Mouse (Mus musculus): Measurements from ENCODE around the gene Wwp2.

Wwp2 gene

DNA sequence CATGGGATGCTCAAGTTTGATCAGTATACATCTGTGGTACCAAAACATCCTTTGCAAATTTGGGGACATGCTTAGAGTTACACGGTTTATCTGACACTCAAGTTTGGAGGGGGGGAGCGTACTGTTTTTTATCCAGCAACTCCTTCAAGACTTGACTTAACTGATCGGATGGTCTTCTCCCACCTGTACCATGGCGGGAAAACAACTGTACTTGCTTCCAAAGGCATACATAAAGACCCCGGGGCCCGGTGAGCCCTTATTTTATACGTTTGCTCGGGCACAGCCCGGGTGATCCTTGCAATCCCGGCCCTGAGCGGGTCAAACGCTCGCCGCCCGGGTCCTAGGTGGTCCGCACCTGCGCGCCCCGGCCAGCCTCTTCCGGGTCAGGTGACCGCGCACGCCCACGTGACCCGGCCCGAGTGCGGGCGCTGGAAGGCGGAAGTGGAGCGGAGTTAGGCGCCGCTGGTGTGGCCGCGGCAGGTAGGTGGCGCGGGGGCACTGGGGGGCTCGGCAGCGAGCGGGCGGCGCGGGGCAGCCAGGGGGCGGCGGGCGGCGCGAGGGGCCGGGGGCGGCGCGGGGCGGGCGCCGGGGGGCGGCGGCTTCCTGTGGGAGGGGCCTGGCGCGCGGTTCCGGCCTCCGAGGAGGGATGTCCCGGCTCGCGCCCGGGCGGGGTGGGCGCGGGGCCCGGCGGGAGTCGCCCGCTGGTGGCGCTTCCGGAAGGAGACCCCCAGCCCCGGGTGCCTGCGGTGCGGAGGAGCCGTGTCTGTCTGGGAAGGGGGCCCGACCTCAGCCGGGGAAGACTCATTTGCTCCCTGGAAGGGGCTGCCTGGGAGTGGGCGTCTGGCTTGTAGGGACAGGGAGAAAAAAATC lies at the start of gene Wwp2:
Gene Wwp2, plus strand, starts transcription at position 404 of the 870 bp plus-strand sequence.
- DNase-seq (ENCODE audit: low read depth) = peak; percentile 87

- peak; percentile 79 for DNase-seq (ENCODE audit: low read depth)
Observed at GRCm38 (mm10) chr8:107386642-107387041, 49.5 kb upstream of the Wwp2 start.

DNA sequence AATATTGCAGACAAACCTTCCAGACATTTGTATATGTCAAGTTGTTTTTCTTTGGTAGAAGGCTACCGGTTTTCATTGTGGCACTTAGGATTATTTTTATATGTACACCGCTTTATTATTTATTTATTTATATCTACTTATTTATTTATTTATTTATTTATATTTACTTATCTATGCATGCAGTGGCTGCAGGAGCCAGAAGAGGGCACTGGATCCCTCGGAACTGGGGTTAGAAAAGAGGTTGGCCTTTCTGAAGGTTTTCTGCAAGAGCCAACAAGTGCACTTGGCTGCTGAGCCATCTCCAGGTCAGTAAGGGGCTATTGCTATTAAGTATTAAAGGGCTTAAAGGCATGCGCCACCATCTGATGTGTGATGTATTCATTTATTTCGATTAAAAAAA lies 48.3 kb upstream of the Wwp2 start:
- DNase-seq (ENCODE audit: low read depth) = peak; percentile 55

- DNase-seq (ENCODE audit: low read depth) = no peak
Observed at GRCm38 (mm10) chr8:107389557-107389956, 46.6 kb upstream of the Wwp2 start.

DNA sequence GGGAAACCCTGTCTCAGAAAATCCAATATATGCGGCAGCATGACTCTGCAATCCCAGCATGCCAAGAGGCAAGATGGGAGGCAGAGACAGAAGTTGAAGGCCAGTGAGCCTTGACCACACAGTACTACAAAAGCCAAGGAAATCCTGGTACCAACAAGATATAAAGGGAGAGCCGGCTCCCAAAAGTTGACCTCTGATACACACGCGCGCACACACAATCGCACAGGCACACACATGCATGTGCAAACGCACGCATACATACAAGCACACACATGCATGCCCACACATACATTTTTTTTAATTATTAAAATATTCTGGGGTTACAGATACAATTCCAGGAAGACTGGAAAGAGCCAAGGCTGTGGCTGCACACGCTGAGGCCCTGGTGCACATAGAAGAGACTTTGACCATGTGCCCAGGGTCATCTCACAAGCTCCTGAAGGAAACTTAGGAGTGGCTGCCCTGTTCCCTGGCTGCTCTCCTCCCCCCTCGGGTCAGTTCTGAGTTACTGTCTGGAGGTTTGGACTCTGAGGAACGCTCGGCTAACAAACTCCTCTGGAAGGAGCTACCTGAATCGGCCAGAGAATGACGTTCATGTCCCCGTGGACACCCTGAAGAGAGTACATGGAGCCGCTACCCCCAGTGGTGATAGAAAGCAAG lies 45.6 kb upstream of the Wwp2 start:
- DNase-seq (ENCODE audit: low read depth) = no peak

GRCm38 (mm10) chr8:107391136-107391516 lies 45.0 kb upstream of the Wwp2 start:
- DNase-seq (ENCODE audit: low read depth) = no peak

- no peak for DNase-seq (ENCODE audit: low read depth)
Observed at GRCm38 (mm10) chr8:107395397-107395796, 40.8 kb upstream of the Wwp2 start.

DNA sequence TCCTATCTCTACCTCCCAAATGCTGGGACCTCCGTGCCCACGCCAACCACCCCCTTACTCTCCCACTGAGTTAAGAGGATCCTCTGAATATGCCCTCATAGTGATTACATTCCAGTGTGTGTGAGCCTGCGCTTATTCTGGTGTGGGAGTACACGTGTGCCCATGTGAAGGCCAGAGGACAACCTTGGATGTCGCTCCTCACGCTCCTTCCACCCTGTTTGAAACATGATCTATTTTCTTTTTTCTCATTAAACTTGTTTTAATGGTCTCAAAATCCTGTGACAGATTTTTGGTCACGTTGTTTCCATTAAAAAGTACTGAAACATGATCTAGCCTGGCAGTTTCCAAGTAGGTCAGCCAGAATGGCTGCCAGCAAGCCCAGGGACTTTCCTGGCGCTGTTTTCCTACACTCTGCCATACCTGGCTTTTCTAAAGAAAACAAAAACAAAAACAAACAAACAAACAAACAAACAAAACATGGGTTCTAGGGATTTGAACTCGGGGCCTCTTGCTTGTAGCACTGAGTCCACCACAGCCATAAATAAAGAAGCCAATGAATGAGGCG lies 40.0 kb upstream of the Wwp2 start:
- no peak for DNase-seq (ENCODE audit: low read depth)

GRCm38 (mm10) chr8:107397665-107398064 lies 38.5 kb upstream of the Wwp2 start:
- no peak for DNase-seq (ENCODE audit: low read depth)

- no peak for DNase-seq (ENCODE audit: low read depth)
Observed at GRCm38 (mm10) chr8:107399495-107399894, 36.7 kb upstream of the Wwp2 start.

DNA sequence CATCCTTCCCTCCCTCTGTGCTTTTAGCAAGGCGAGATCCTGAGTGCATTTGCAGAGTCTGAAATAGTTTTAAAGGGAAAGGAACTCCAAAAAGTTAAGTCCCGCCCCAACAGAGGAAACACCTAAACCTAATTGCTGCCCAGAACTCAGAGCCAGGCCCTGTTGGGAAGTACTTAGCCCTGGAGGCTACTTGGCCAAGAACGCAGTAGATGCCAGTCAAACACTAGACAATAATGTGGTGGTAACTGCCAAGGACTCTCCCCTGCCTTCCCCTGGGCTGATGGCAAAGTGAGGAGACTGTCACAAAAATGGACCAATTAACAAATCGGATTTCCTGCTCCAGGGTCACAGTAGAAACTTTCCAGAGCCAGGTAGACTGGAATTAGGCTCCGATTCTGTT lies 34.3 kb upstream of the Wwp2 start:
- no peak for DNase-seq (ENCODE audit: low read depth)

DNA sequence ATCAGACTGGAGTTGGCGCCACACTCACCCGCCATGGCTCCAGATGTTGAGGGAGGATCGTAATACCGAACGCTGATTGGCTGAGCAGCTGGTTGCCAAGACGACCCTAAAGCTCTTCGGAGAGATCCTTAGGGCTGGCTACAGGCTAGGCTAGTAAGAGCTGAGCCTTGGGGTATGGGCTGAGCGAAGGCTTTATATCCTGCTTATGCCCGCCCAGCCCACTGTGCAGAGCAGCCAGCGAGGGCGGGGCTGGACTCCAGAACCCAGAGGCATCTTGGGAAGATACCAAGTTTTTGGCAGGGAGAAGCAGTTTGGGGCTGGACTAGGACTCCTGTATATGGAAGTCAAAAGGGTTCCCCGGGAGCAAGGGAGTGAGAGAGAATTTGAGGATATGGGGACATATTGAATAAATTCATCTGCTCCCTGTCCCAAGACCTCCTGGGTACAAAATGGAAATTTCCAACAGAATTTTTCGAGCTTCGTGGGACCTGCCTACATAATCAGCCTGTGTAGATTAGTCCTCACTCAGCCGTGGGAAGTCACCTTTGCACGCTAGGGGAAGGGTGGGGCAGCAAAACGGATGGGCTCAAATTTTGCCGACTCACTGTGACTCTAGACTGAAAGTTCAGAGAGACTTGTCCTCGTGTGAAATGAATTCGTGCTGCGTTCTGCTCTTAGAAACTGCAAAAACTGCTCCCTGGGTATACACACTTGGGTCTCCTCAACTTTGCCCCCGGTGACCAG lies 33.0 kb upstream of the Wwp2 start, which contains the start of gene Nqo1:
Gene Nqo1, minus strand, starts transcription at position 169 of the 744 bp plus-strand sequence.
- peak; percentile 74 for DNase-seq (ENCODE audit: low read depth)

- no peak for DNase-seq (ENCODE audit: low read depth)
Observed at GRCm38 (mm10) chr8:107404057-107404456, 32.1 kb upstream of the Wwp2 start.

DNA sequence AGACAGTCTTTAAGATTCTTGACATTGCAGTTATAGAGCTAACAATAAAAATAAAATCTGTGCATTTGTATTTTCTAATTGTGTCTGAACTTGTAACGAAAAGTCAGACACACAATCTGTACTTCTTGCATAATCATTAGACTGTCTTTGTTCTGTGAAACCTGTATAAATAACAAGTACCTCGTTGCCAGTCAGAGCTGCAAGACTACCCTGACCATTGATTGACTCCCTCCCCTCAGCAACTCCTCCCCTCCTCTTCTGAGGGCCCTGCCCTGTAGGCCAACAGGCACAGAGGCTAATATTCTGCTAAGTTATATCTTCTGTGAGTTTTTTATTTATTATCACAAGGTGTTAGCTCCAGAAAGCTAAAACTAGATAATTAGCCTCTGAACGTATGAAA lies 30.2 kb upstream of the Wwp2 start:
- no peak for DNase-seq (ENCODE audit: low read depth)

GRCm38 (mm10) chr8:107411391-107411790 lies 24.8 kb upstream of the Wwp2 start:
- peak; percentile 64 for DNase-seq (ENCODE audit: low read depth)

DNA sequence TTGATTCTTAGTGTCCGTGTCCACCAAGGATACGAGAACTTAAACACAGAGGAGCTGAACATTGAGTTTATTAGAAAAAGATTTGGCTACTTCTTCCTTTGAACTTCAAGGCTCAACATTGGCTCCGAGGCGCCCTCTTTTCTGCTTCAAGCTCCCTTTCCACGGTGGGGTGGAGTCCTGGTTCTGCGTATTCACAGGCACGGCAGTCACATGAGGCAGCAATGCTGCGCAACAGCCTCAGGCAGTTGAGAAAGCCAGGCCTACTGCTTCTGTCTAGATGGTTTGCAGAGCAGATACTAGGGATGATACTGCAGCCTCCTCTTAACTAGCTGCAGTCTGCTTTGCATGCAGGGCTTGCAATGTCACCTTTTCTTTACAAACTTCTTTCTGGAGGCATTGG lies 23.6 kb upstream of the Wwp2 start:
- DNase-seq (ENCODE audit: low read depth) = no peak

DNA sequence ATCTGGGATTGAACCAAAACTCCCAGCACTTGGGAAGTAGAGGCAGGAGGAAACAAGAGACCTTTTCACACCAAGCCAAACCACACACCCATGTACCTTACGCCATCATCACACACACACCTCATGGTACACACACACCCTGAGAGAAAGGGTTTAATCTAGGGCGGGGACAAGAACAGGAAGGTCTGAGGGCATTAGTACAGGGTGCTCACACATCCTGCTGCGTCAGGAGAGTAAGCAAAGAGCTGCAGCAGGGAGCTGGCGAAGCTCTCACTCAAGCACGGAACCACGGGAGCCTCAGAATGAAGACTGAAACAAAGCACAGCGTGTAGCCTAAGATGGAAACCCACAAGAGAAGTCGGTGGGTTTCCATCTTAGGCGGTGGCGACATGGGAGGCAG lies 22.3 kb upstream of the Wwp2 start:
- no peak for DNase-seq (ENCODE audit: low read depth)

DNA sequence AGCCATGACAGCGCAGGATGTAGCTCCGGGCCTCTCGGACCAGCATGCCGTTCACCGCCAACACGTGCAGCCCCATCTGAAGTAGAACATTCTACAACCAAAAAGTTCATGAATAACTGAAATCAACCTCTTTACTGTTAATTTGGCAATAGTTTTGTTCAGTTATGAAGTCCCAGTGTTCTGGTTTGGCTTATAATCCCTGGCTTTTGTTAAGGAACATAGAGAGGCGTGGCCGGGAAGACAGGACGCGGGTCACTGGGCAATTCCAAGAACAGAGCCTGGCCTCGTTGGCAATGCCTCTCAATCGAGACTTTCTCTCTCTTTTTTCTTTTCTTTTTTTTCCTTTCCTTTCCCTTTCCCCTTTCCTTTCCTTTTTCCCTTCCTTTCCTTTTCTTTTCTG lies 19.2 kb upstream of the Wwp2 start:
- no peak for DNase-seq (ENCODE audit: low read depth)

DNA sequence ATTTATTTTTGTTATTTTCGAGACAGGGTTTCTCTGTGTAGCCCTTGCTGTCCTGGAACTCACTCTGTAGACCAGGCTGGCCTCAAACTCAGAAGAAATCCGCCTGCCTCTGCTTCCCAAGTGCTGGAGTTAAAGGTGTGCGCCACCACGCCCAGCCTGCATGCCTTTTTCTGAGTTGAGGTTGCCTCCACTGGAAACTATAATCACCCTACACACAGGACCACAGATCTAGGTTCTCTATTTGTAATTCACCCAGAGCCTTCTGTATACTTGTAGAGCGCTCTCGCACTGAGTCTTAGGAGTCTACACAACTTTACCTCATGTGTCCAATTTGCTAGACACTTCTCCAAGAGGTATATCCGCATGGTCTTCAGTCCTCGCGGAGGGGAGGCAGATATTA lies 12.0 kb upstream of the Wwp2 start:
- no peak for DNase-seq (ENCODE audit: low read depth)

GRCm38 (mm10) chr8:107424597-107425229 lies 11.5 kb upstream of the Wwp2 start, which contains the start of gene Nob1:
Gene Nob1 (minus strand): TSS chr8:107425051.
- DNase-seq (ENCODE audit: low read depth) = peak; percentile 99

DNA sequence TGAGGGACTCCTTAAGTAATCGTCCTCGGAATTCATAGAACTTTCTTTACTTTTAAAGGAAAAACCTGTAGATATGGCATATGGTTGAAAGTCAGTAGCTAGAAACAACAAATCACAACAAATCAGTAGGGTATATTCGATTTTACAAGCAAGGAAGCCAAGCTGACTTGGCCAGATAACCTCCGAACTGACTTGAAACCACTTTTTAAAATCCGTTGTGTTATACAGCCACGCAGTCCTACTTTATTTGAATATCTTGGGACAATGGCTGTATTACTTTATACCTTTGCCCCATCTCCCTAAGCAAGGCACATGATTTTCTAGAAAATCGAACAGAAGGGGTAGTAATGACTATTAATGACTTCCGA lies 11.0 kb upstream of the Wwp2 start:
- no peak for DNase-seq (ENCODE audit: low read depth)

DNA sequence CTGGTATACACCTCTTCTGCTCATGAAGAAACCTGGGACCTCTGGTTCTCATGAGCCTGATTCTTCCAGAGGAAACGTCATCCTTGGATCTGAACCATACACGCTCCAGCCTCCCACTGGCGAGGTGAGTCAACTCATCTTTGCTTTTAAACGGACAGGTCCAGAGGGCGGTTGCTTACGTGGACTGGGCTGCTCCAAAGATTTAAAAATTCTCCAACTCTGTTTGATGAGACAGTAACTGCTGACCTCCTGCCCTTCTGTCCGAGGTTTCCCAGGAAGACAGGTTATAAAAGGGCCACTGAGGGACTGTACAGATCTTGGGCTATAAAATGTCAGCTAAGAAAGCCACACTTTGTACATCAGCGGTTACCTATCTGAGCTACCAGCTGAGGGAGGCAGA lies 5.3 kb upstream of the Wwp2 start:
- DNase-seq (ENCODE audit: low read depth) = no peak

All from induced T-regulatory cell, adult 2 months (primary cell).